Mouse (Mus musculus) embryonic facial prominence, embryonic 10.5 days (tissue): ENCODE data around the gene Brpf1. TPM values are rescaled to one million over a fixed set of nuclear protein-coding genes. Genes with fewer than 3 reads are reported as not detected.

ENCODE experiments used
- DNase-seq: peaks from one replicate; pipeline ENCODE4 v3.0.0-alpha.2; 2017; ENCODE audit warnings: low spot score
- H3K27ac ChIP-seq: fragments of 300-500 bp; sonication (generic); replicated peaks from 2 replicates; pipeline ENCODE4 v1.5.1; 2016; ENCODE audit warnings: mild to moderate bottlenecking
- H3K27me3 ChIP-seq: fragments of 300-500 bp; sonication (generic); replicated peaks from 2 replicates; pipeline ENCODE4 v1.6.1; 2016; ENCODE audit warnings: low read depth, mild to moderate bottlenecking; ENCODE audit not compliant: poor library complexity, severe bottlenecking
- H3K36me3 ChIP-seq: fragments of 300-500 bp; sonication (generic); replicated peaks from 2 replicates; pipeline ENCODE4 v1.6.1; 2016; ENCODE audit warnings: mild to moderate bottlenecking, moderate library complexity
- H3K4me1 ChIP-seq: fragments of 300-500 bp; sonication (generic); 2 replicates; pipeline ENCODE4 v1.6.1; 2016
- H3K4me3 ChIP-seq: fragments of 300-500 bp; sonication (generic); 2 replicates; pipeline ENCODE4 v1.5.1; 2016; ENCODE audit warnings: mild to moderate bottlenecking, moderate library complexity
- H3K9me3 ChIP-seq: fragments of 300-500 bp; sonication (generic); 2 replicates; pipeline ENCODE4 v1.6.1; 2016; ENCODE audit warnings: mild to moderate bottlenecking
- WGBS: fragments of 180-500 bp; shearing (Covaris S2); methylation state at CpG from one replicate; pipeline ENCODE4 v1.1.7; 2016; 5-methylcytosine and 5-hydroxymethylcytosine counted together
- polyA plus RNA-seq: library from polyadenylated mRNA; unstranded; fragments of >200 nt; fragmentation: Nextera tagmentation; extraction: Ambion mirVana; gene quantifications from 2 replicates; pipeline ENCODE4 v1.2.1, GENCODE M21; 2016

The Brpf1 gene
- polyA plus RNA-seq, 1 experiment from 2014 or later, result 24.8 TPM

GRCm38 (mm10) chr6:113368124-113368523 lies 61.2 kb downstream of the Brpf1 start:
- Histone ChIP-seq H3K4me3 (no peak overlapping the region), H3K36me3 (peaks cover 65% of the 10 kb centered on the region), H3K27me3 (no peaks in the 10 kb centered on the region), H3K9me3 (no peaks in the 10 kb centered on the region), H3K4me1 (no peaks in the 10 kb centered on the region), H3K27ac (0 out of 2 replicates have a peak overlapping the region, but pooled peaks have one; percentile 37)
- DNase-seq, result no peak
- WGBS, result 88% methylated on average over 7 of the region's 7 CpGs

- no peaks in the 10 kb centered on the region for H3K4me1 ChIP-seq
- no peak for DNase-seq
- peaks cover 69% of the 10 kb centered on the region for H3K36me3 ChIP-seq
- H3K9me3 ChIP-seq, result no peaks in the 10 kb centered on the region
- 84% methylated on average over 5 of the region's 5 CpGs for WGBS
- no peak overlapping the region for H3K4me3 ChIP-seq
- 0 out of 2 replicates have a peak overlapping the region, but pooled peaks have one; percentile 5 for H3K27ac ChIP-seq
- no peaks in the 10 kb centered on the region for H3K27me3 ChIP-seq
Observed at GRCm38 (mm10) chr6:113368577-113368976, 61.6 kb downstream of the Brpf1 start.

GRCm38 (mm10) chr6:113370194-113370929 lies 63.4 kb downstream of the Brpf1 start:
- no peaks in the 10 kb centered on the region for H3K9me3 ChIP-seq
- no peaks in the 10 kb centered on the region for H3K4me1 ChIP-seq
- 92% methylated on average over 20 of the region's 20 CpGs for WGBS
- no peak overlapping the region for H3K27ac ChIP-seq
- no peak for DNase-seq
- no peaks in the 10 kb centered on the region for H3K27me3 ChIP-seq
- peaks cover 87% of the 10 kb centered on the region for H3K36me3 ChIP-seq
- H3K4me3 ChIP-seq, result no peak overlapping the region

- Histone ChIP-seq H3K9me3 (no peaks in the 10 kb centered on the region), H3K4me3 (no peak overlapping the region), H3K36me3 (peaks cover 76% of the 10 kb centered on the region), H3K27ac (no peak overlapping the region), H3K4me1 (peaks cover 13% of the 10 kb centered on the region), H3K27me3 (no peaks in the 10 kb centered on the region)
- no peak for DNase-seq
- 90% methylated on average over 4 of the region's 4 CpGs for WGBS
Observed at GRCm38 (mm10) chr6:113373491-113373890, 66.6 kb downstream of the Brpf1 start.

Other genes with a start within 250 kb of the Brpf1 start
- 85.8 and 90.1 TPM in 2 replicates for gene Setd5, start 229.8 kb upstream of the Brpf1 start, polyA plus RNA-seq
- gene Lhfpl4, start 111.8 kb upstream of the Brpf1 start, polyA plus RNA-seq, result 4.7 and 5.0 TPM in 2 replicates
- 44.0 and 46.9 TPM in 2 replicates for gene Mtmr14, start 69.3 kb upstream of the Brpf1 start, polyA plus RNA-seq
- gene Cpne9, start 24.8 kb upstream of the Brpf1 start, polyA plus RNA-seq, result 0.04 and 0.11 TPM in 2 replicates
- gene Ogg1, start 19.8 kb downstream of the Brpf1 start, polyA plus RNA-seq, result 17.8 and 20.0 TPM in 2 replicates
- 47.0 and 48.9 TPM in 2 replicates for gene Camk1, start 36.8 kb downstream of the Brpf1 start, polyA plus RNA-seq
- gene Tada3, start 70.7 kb downstream of the Brpf1 start, polyA plus RNA-seq, result 48.1 and 48.4 TPM in 2 replicates
- 377 and 387 TPM in 2 replicates for gene Arpc4, start 71.0 kb downstream of the Brpf1 start, polyA plus RNA-seq
- gene Ttll3, start 82.1 kb downstream of the Brpf1 start, polyA plus RNA-seq, result 2.8 and 3.7 TPM in 2 replicates
- 34.6 and 34.8 TPM in 2 replicates for gene Rpusd3, start 112.2 kb downstream of the Brpf1 start, polyA plus RNA-seq
- not detected in 2 replicates for gene Cidec, start 128.6 kb downstream of the Brpf1 start, polyA plus RNA-seq
- 87.2 and 88.8 TPM in 2 replicates for gene Jagn1, start 135.4 kb downstream of the Brpf1 start, polyA plus RNA-seq
- gene Il17re, start 151.3 kb downstream of the Brpf1 start, polyA plus RNA-seq, result 3.7 and 4.0 TPM in 2 replicates
- gene Il17rc, start 164.3 kb downstream of the Brpf1 start, polyA plus RNA-seq, result 2.4 and 2.5 TPM in 2 replicates
- 23.5 and 27.2 TPM in 2 replicates for gene Creld1, start 176.2 kb downstream of the Brpf1 start, polyA plus RNA-seq
- gene Prrt3, start 194.8 kb downstream of the Brpf1 start, polyA plus RNA-seq, result 2.1 and 2.2 TPM in 2 replicates
- 67.0 and 74.3 TPM in 2 replicates for gene Emc3, start 224.5 kb downstream of the Brpf1 start, polyA plus RNA-seq
- 19.7 and 21.4 TPM in 2 replicates for gene Fancd2, start 224.5 kb downstream of the Brpf1 start, polyA plus RNA-seq